Mouse (Mus musculus) MEL (cell line): ENCODE data around the gene Vps8.

Experiments
- CTCF ChIP-seq, 3 experiments: IDR thresholded peaks in 2 of 3; conservative IDR thresholded peaks in 1 of 3; 2 replicates each; pipeline ENCODE4 v1.5.1; 2011 to 2012; ENCODE audit warnings: low read length in 3 of 3, low read depth in 2 of 3, mild to moderate bottlenecking in 2 of 3, improper control_type of control experiment in 1 of 3, inconsistent platforms in 1 of 3, mixed read lengths in 1 of 3, moderate library complexity in 1 of 3; ENCODE audit not compliant: control insufficient read depth in 1 of 3, insufficient read depth in 1 of 3, poor library complexity in 1 of 3, severe bottlenecking in 1 of 3
- EP300 ChIP-seq, 2 experiments: IDR thresholded peaks; 2 replicates each; pipeline ENCODE4 v1.6.1; 2011; ENCODE audit warnings: improper control_type of control experiment in 2 of 2, low read length in 2 of 2, low read depth in 1 of 2, mild to moderate bottlenecking in 1 of 2
- NRF1 ChIP-seq: IDR thresholded peaks from 2 replicates; pipeline ENCODE4 v1.6.1; 2014; ENCODE audit warnings: low read depth, mild to moderate bottlenecking, inconsistent platforms, low read length, improper control_type of control experiment, moderate library complexity; ENCODE audit not compliant: poor library complexity, insufficient read depth, severe bottlenecking
- POLR2A ChIP-seq, 2 experiments: IDR thresholded peaks; 2 replicates each; pipeline ENCODE4 v1.6.1; 2011 to 2012; ENCODE audit warnings: low read length in 2 of 2, mild to moderate bottlenecking in 2 of 2, control low read depth in 1 of 2, improper control_type of control experiment in 1 of 2, low read depth in 1 of 2, moderate library complexity in 1 of 2; ENCODE audit not compliant: control insufficient read depth in 1 of 2, insufficient read depth in 1 of 2, poor library complexity in 1 of 2
- SMC3 ChIP-seq: IDR thresholded peaks from 2 replicates; pipeline ENCODE4 v1.6.1; 2011; ENCODE audit warnings: low read depth, low read length, improper control_type of control experiment
- UBTF ChIP-seq: IDR thresholded peaks from 2 replicates; pipeline ENCODE4 v1.6.1; 2012; ENCODE audit warnings: low read depth, mild to moderate bottlenecking, inconsistent platforms, low read length, improper control_type of control experiment, moderate library complexity, borderline replicate concordance; ENCODE audit not compliant: insufficient read depth
- USF1 ChIP-seq: IDR thresholded peaks from 2 replicates; pipeline ENCODE4 v1.6.1; 2014; ENCODE audit warnings: low read depth, mild to moderate bottlenecking, inconsistent platforms, low read length, improper control_type of control experiment, moderate library complexity
- ZNF384 ChIP-seq: IDR thresholded peaks from 2 replicates; pipeline ENCODE4 v1.6.1; 2012; ENCODE audit warnings: low read depth, mild to moderate bottlenecking, inconsistent platforms, low read length, improper control_type of control experiment

DNA sequence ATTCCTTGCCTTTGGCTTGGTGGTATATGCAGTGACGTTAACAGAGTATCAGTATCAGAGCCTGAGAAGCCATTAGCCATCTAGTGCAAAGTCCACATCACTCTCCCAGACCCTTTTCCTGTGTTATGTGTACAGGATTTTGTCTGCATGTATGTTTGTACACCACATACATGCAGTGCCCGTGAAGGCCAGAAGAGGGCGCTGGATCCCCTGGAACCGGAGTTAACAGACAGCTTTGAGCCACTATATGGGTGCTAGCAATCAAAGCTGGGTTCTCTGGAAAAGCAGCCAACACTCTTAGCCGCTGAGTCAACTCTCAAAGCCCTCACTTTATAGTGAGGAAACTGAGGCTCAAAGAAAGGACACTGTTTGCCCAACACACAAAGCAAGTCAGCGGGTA lies 30.8 kb upstream of the Vps8 start:
- TF ChIP-seq POLR2A (IDR thresholded peaks at IDR 0.05; ENCODE audit: control insufficient read depth in 1 of 2, insufficient read depth in 1 of 2, low read depth in 1 of 2, low read length in 2 of 2, poor library complexity in 1 of 2) (no peak), ZNF384 (no peak), SMC3 (peak; percentile 53), UBTF (no peak), USF1 (no peak), EP300 (IDR thresholded peaks at IDR 0.05; ENCODE audit: low read depth in 1 of 2, low read length in 2 of 2) (no peak), NRF1 (no peak), CTCF (IDR thresholded peaks at IDR 0.05 in 2 of 3, conservative IDR thresholded peaks at IDR 0.05 in 1 of 3; ENCODE audit: control insufficient read depth in 1 of 3, insufficient read depth in 1 of 3, low read depth in 2 of 3, low read length in 3 of 3, poor library complexity in 1 of 3, severe bottlenecking in 1 of 3) (peak; percentile 64 to 72 (median 70))
